ENCODE assay signal across 27 mouse cellular contexts in genomic region chr1:57800846-57801245, GRCm38 (mm10). TPM values are rescaled to one million over a fixed set of nuclear protein-coding genes. Genes with fewer than 3 reads are reported as not detected.
DNase-seq lines count a peak whose midpoint lies in the region; ATAC-seq and TF ChIP-seq lines count a peak whose summit lies in the region.
"Had no signal": no experiment of that assay in that cellular context is flagged by ENCODE, and none has a peak within 500 bp of the region (broad histone marks: within the 10 kb centered on the region; RNA-seq: fewer than 3 reads in every experiment).

No protein-coding gene starts in this region.

- H3K27me3 ChIP-seq in intestine, embryonic 14.5 days (replicated peaks; ENCODE audit: control insufficient read depth, insufficient read depth, low read length) = no peaks in the 10 kb centered on the region
- no peaks in the 10 kb centered on the region for H3K27me3 ChIP-seq in intestine, postnatal 0 days (replicated peaks; ENCODE audit: control insufficient read depth, insufficient read depth, low read length)
- H3K27me3 ChIP-seq in midbrain, postnatal 0 days (ENCODE audit: insufficient read depth, low read length) = no peaks in the 10 kb centered on the region
- H3K27me3 ChIP-seq in midbrain, embryonic 16.5 days (ENCODE audit: control insufficient read depth, insufficient read depth, low read depth, low read length) = no peaks in the 10 kb centered on the region
- no peaks in the 10 kb centered on the region for H3K27me3 ChIP-seq in kidney, adult 2 months (replicated peaks; ENCODE audit: control insufficient read depth, insufficient read depth, low read length)
- no peaks in the 10 kb centered on the region for H3K27me3 ChIP-seq in liver, embryonic 12.5 days (replicated peaks)
- H3K27me3 ChIP-seq: forebrain, embryonic 12.5 days; heart, embryonic 15.5 days; hindbrain, embryonic 12.5 days; kidney, embryonic 15.5 days; limb, embryonic 15.5 days; liver, embryonic 15.5 days had no signal

- no peak overlapping the region for H3K9ac ChIP-seq in intestine, embryonic 14.5 days (ENCODE audit: low read length)
- H3K9ac ChIP-seq in intestine, postnatal 0 days (ENCODE audit: low read depth, low read length) = no peak overlapping the region
- no peak overlapping the region for H3K9ac ChIP-seq in midbrain, postnatal 0 days (replicated peaks; ENCODE audit: low read length, poor library complexity, severe bottlenecking)
- no peak overlapping the region for H3K9ac ChIP-seq in midbrain, embryonic 16.5 days (ENCODE audit: low read depth, low read length)
- no peak overlapping the region for H3K9ac ChIP-seq in liver, embryonic 12.5 days
- H3K9ac ChIP-seq: forebrain, embryonic 12.5 days; heart, embryonic 15.5 days; hindbrain, embryonic 12.5 days; kidney, embryonic 15.5 days; limb, embryonic 15.5 days; liver, embryonic 15.5 days; lung, embryonic 14.5 days had no signal

- DNase-seq in intestine, embryonic 14.5 days (ENCODE audit: low spot score) = peak; percentile 21
- peak; percentile 24 for DNase-seq in midbrain, postnatal 0 days (ENCODE audit: low spot score)
- DNase-seq in layer of hippocampus, adult 9-11 months = peak; percentile 18
- DNase-seq in kidney, adult 2 months = no peak
- DNase-seq: adrenal gland, postnatal 25 days; cerebellum, adult 18-20 months; cerebellum, postnatal 14 days; gastrocnemius, postnatal 25 days; heart, adult 11 months; kidney, adult 11 months; kidney, postnatal 25 days; lung, embryonic 14.5 days; lung, postnatal 14 days; right cerebral cortex, postnatal 14 days; thymus, postnatal 4 days had no signal

- TF ChIP-seq CTCF in intestine, postnatal 0 days (IDR thresholded peaks at IDR 0.05; ENCODE audit: low read depth) = no peak
- no peak for TF ChIP-seq CTCF in midbrain, postnatal 0 days (IDR thresholded peaks at IDR 0.05)
- no peak for TF ChIP-seq CTCF in kidney, adult 2 months (conservative IDR thresholded peaks at IDR 0.05; ENCODE audit: insufficient read depth, insufficient read length, low read depth, low read length)

- no peaks in the 10 kb centered on the region for H3K4me1 ChIP-seq in intestine, embryonic 14.5 days (replicated peaks; ENCODE audit: control insufficient read depth, insufficient read depth, low read length)
- 0 out of 2 replicates have a peak, but pooled peaks cover 3% of the 10 kb centered on the region for H3K4me1 ChIP-seq in intestine, postnatal 0 days (replicated peaks; ENCODE audit: control insufficient read depth, insufficient read depth, low read length)
- H3K4me1 ChIP-seq in midbrain, postnatal 0 days (ENCODE audit: insufficient read depth, low read length) = no peaks in the 10 kb centered on the region
- no peaks in the 10 kb centered on the region; the same call in 1 of the 2 replicates for H3K4me1 ChIP-seq in midbrain, embryonic 16.5 days (ENCODE audit: control insufficient read depth, insufficient read depth, low read length)
- no peaks in the 10 kb centered on the region for H3K4me1 ChIP-seq in kidney, adult 2 months (ENCODE audit: control insufficient read depth, insufficient read depth, low read length)
- no peaks in the 10 kb centered on the region for H3K4me1 ChIP-seq in liver, embryonic 12.5 days
- H3K4me1 ChIP-seq: forebrain, embryonic 12.5 days; heart, embryonic 15.5 days; hindbrain, embryonic 12.5 days; liver, embryonic 15.5 days had no signal

- 69% methylated on average over 6 of the region's 6 CpGs for WGBS in intestine, embryonic 14.5 days
- WGBS in intestine, postnatal 0 days = 70% methylated on average over 6 of the region's 6 CpGs
- WGBS in midbrain, postnatal 0 days = 73% methylated on average over 6 of the region's 6 CpGs
- WGBS in midbrain, embryonic 16.5 days = 75% methylated on average over 6 of the region's 6 CpGs
- 83% methylated on average over 6 of the region's 6 CpGs for WGBS in kidney, adult 2 months
- 70% methylated on average over 6 of the region's 6 CpGs for WGBS in liver, embryonic 12.5 days (ENCODE audit: insufficient replicate concordance)

- no peak overlapping the region for H3K4me3 ChIP-seq in intestine, embryonic 14.5 days (ENCODE audit: low read depth, low read length)
- no peak overlapping the region for H3K4me3 ChIP-seq in intestine, postnatal 0 days (ENCODE audit: low read depth, low read length)
- no peak overlapping the region for H3K4me3 ChIP-seq in midbrain, postnatal 0 days (ENCODE audit: low read depth, low read length)
- H3K4me3 ChIP-seq in midbrain, embryonic 16.5 days (ENCODE audit: low read depth, low read length) = no peak overlapping the region
- H3K4me3 ChIP-seq in kidney, adult 2 months (ENCODE audit: insufficient read depth, low read depth, low read length) = no peak overlapping the region
- no peak overlapping the region for H3K4me3 ChIP-seq in liver, embryonic 12.5 days
- H3K4me3 ChIP-seq: erythroblast, embryonic 14.5 days; forebrain, embryonic 12.5 days; heart, embryonic 10.5 days; heart, embryonic 15.5 days; hindbrain, embryonic 12.5 days; kidney, embryonic 15.5 days; limb, embryonic 10.5 days; limb, embryonic 15.5 days; liver, embryonic 15.5 days had no signal

- no peak for ATAC-seq in intestine, embryonic 14.5 days (replicated peaks; ENCODE audit: low FRiP score, low TSS enrichment, low read depth)
- ATAC-seq in intestine, postnatal 0 days = no peak
- no peak for ATAC-seq in midbrain, postnatal 0 days (ENCODE audit: low FRiP score)
- ATAC-seq in midbrain, embryonic 16.5 days = no peak
- ATAC-seq in liver, embryonic 12.5 days = no peak

- H3K27ac ChIP-seq in intestine, embryonic 14.5 days (ENCODE audit: low read depth) = no peak overlapping the region
- no peak overlapping the region for H3K27ac ChIP-seq in intestine, postnatal 0 days (ENCODE audit: low read depth, low read length)
- no peak overlapping the region for H3K27ac ChIP-seq in midbrain, postnatal 0 days (ENCODE audit: low read depth, low read length)
- no peak overlapping the region for H3K27ac ChIP-seq in midbrain, embryonic 16.5 days (ENCODE audit: low read length)
- no peak overlapping the region for H3K27ac ChIP-seq in kidney, adult 2 months (ENCODE audit: insufficient read depth, low read depth, low read length)
- H3K27ac ChIP-seq in liver, embryonic 12.5 days = no peak overlapping the region
- H3K27ac ChIP-seq: forebrain, embryonic 12.5 days; heart, embryonic 10.5 days; heart, embryonic 15.5 days; hindbrain, embryonic 12.5 days; kidney, embryonic 15.5 days; limb, embryonic 10.5 days; limb, embryonic 15.5 days; liver, embryonic 15.5 days had no signal

- H3K36me3 ChIP-seq in intestine, embryonic 14.5 days (ENCODE audit: control insufficient read depth, insufficient read depth, low read length) = peaks cover 3% of the 10 kb centered on the region; the same call in 1 of the 2 replicates
- no peaks in the 10 kb centered on the region for H3K36me3 ChIP-seq in intestine, postnatal 0 days (ENCODE audit: control insufficient read depth, insufficient read depth)
- no peaks in the 10 kb centered on the region for H3K36me3 ChIP-seq in midbrain, postnatal 0 days (ENCODE audit: insufficient read depth, low read length)
- no peaks in the 10 kb centered on the region for H3K36me3 ChIP-seq in midbrain, embryonic 16.5 days (ENCODE audit: control insufficient read depth, insufficient read depth, low read length)
- no peaks in the 10 kb centered on the region for H3K36me3 ChIP-seq in kidney, adult 2 months (ENCODE audit: control insufficient read depth, insufficient read depth, low read length)
- no peaks in the 10 kb centered on the region for H3K36me3 ChIP-seq in liver, embryonic 12.5 days
- H3K36me3 ChIP-seq: forebrain, embryonic 12.5 days; heart, embryonic 10.5 days; hindbrain, embryonic 12.5 days; kidney, embryonic 15.5 days; limb, embryonic 10.5 days; liver, embryonic 15.5 days had no signal

- TF ChIP-seq POLR2A in kidney, adult 2 months (IDR thresholded peaks at IDR 0.05; ENCODE audit: low read depth, low read length) = no peak

- no peaks in the 10 kb centered on the region for H3K9me3 ChIP-seq in intestine, embryonic 14.5 days (ENCODE audit: control insufficient read depth, low read length)
- H3K9me3 ChIP-seq in intestine, postnatal 0 days (ENCODE audit: control insufficient read depth) = no peaks in the 10 kb centered on the region
- no peaks in the 10 kb centered on the region for H3K9me3 ChIP-seq in midbrain, postnatal 0 days (ENCODE audit: low read length)
- H3K9me3 ChIP-seq in midbrain, embryonic 16.5 days (replicated peaks; ENCODE audit: control insufficient read depth, low read length, poor library complexity, severe bottlenecking) = no peaks in the 10 kb centered on the region
- no peaks in the 10 kb centered on the region for H3K9me3 ChIP-seq in liver, embryonic 12.5 days (replicated peaks)
- H3K9me3 ChIP-seq: forebrain, embryonic 12.5 days; heart, embryonic 10.5 days; heart, embryonic 15.5 days; hindbrain, embryonic 12.5 days; kidney, embryonic 15.5 days; limb, embryonic 10.5 days; limb, embryonic 15.5 days; liver, embryonic 15.5 days had no signal

- H3K4me2 ChIP-seq in intestine, embryonic 14.5 days (ENCODE audit: low read length) = no peak overlapping the region
- no peak overlapping the region for H3K4me2 ChIP-seq in intestine, postnatal 0 days (replicated peaks; ENCODE audit: low read depth)
- H3K4me2 ChIP-seq in midbrain, postnatal 0 days (ENCODE audit: low read depth, low read length, poor library complexity, severe bottlenecking) = no peak overlapping the region
- no peak overlapping the region for H3K4me2 ChIP-seq in midbrain, embryonic 16.5 days (ENCODE audit: low read length)
- no peak overlapping the region for H3K4me2 ChIP-seq in liver, embryonic 12.5 days
- H3K4me2 ChIP-seq: forebrain, embryonic 12.5 days; heart, embryonic 15.5 days; hindbrain, embryonic 12.5 days; kidney, embryonic 15.5 days; limb, embryonic 15.5 days; liver, embryonic 15.5 days; lung, embryonic 14.5 days had no signal

RNA-seq across cellular contexts. Expression of gene Spats2l, which starts 26.9 kb away (rescaled TPM):
- 77.3 and 82.5 TPM in 2 replicates for polyA plus RNA-seq in intestine, embryonic 14.5 days (2014; fragmentation: Nextera tagmentation; extraction: Ambion mirVana)
- polyA plus RNA-seq in intestine, postnatal 0 days (2015; fragmentation: Nextera tagmentation; extraction: Ambion mirVana) = 42.5 and 48.9 TPM in 2 replicates
- total RNA-seq in midbrain, postnatal 0 days (2014; rRNA removed) = 34.8 and 36.2 TPM in 2 replicates
- polyA plus RNA-seq in midbrain, postnatal 0 days (2015; fragmentation: Nextera tagmentation; extraction: Ambion mirVana) = 74.7 and 80.4 TPM in 2 replicates
- polyA plus RNA-seq in midbrain, embryonic 16.5 days (2015; fragmentation: Nextera tagmentation; extraction: Ambion mirVana) = 83.6 and 88.7 TPM in 2 replicates
- polyA plus RNA-seq in kidney, adult 2 months (2012; rRNA removed) = 6.9 and 8.0 TPM in 2 replicates
- 9.9 and 12.5 TPM in 2 replicates for polyA plus RNA-seq in liver, embryonic 12.5 days (2016; fragmentation: Nextera tagmentation; extraction: Ambion mirVana)
- polyA plus RNA-seq: erythroblast, embryonic 14.5 days had no signal
